Mouse (Mus musculus): Measurements from ENCODE around the gene Wdr64. TPM values are rescaled to one million over a fixed set of nuclear protein-coding genes. Genes with fewer than 3 reads are reported as not detected.

Wdr64 gene
- polyA plus RNA-seq, 3 experiments from 2014 or later = not detected

- ATAC-seq = no peak
Observed at GRCm38 (mm10) chr1:175725771-175726170, 27.4 kb downstream of the Wdr64 start.

- ATAC-seq = no peak
Observed at GRCm38 (mm10) chr1:175754576-175755364, 56.4 kb downstream of the Wdr64 start.

GRCm38 (mm10) chr1:175794668-175795067 lies 96.3 kb downstream of the Wdr64 start:
- ATAC-seq = no peak

- ATAC-seq = no peak
Observed at GRCm38 (mm10) chr1:175808356-175808755, 110.0 kb downstream of the Wdr64 start.

- ATAC-seq = no peak
Observed at GRCm38 (mm10) chr1:175811625-175812024, 113.2 kb downstream of the Wdr64 start.

- ATAC-seq = no peak
Observed at GRCm38 (mm10) chr1:175823815-175824438, 125.5 kb downstream of the Wdr64 start.

- no peak for ATAC-seq
Observed at GRCm38 (mm10) chr1:175828539-175828938, 130.1 kb downstream of the Wdr64 start.

GRCm38 (mm10) chr1:175829220-175829619 lies 130.8 kb downstream of the Wdr64 start:
- no peak for ATAC-seq

- ATAC-seq = no peak
Observed at GRCm38 (mm10) chr1:175855515-175855914, 157.1 kb downstream of the Wdr64 start.

Other genes starting within 250 kb of the Wdr64 start
- not detected for gene Rgs7, start 206.1 kb upstream of the Wdr64 start, polyA plus RNA-seq (2017; shearing (Covaris generic))
- gene Kmo, start 78.2 kb upstream of the Wdr64 start, polyA plus RNA-seq (2017; shearing (Covaris generic)) = 1 to 10 TPM in 1 of 3 experiments, under 1 TPM in 2; 0.48 to 7.3 (median 0.88) TPM
- 100 to 1,000 TPM in 1 of 3 experiments, 10 to 100 TPM in 2; 48.1 to 114 (median 67.1) TPM for gene Fh1, start 73.0 kb upstream of the Wdr64 start, polyA plus RNA-seq (2017; shearing (Covaris generic))
- not detected for gene Opn3, start 5.8 kb upstream of the Wdr64 start, polyA plus RNA-seq (2017; shearing (Covaris generic))
- 1 to 10 TPM in 2 of 3 experiments, under 1 TPM in 1; 0.21 to 1.1 (median 1.1) TPM for gene Chml, start 5.7 kb upstream of the Wdr64 start, polyA plus RNA-seq (2017; shearing (Covaris generic))
- 10 to 100 TPM in 1 of 3 experiments, 1 to 10 TPM in 2; 2.4 to 24.1 (median 2.8) TPM for gene Exo1, start 182.0 kb downstream of the Wdr64 start, polyA plus RNA-seq (2017; shearing (Covaris generic))
- gene Gm38100, start 221.7 kb downstream of the Wdr64 start, polyA plus RNA-seq (2017; shearing (Covaris generic)) = not detected